Mouse (Mus musculus): ENCODE data around the gene Samm50. TPM values are rescaled to one million over a fixed set of nuclear protein-coding genes. Genes with fewer than 3 reads are reported as not detected.
A peak's percentile ranks its signal among the peaks of the same experiment; 100 is the strongest.

Samm50 gene
- polyA plus RNA-seq, 1 experiment from 2014 or later: 151 TPM

DNA sequence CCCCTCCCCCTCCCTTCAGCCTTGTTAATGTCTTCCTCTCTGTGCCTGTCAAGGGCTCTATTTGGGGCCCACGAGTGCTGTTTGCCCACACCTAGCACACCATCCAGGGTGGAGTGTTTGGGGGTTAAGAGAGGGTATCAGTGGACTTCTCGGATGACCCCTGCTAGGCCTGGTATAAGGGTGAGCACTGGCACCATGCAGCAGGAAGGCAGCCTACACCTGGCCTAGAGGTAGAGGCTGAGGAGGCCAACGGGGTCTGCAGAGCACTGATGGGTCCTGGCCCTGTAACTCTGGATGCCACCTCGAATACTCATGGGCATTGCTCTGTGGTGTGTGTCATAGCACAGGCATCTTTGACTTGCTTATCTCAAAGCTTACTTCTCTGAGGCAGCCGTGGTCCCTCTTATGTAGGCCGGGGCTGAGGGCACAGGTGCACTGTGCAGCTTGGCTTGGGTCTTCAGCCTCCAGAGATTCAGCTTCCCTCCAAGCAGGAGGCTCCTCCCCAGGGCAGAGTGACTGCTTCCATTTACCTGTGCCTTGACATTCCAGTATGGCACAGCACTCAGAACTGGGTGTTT, 21.2 kb downstream of the Samm50 start:
- Histone ChIP-seq H3K9me3 (no peaks in the 10 kb centered on the region), H3K27ac (no peak overlapping the region), H3K9ac (no peak overlapping the region), H3K4me2 (replicated peaks) (no peak overlapping the region), H3K27me3 (replicated peaks) (no peaks in the 10 kb centered on the region), H3K4me3 (replicated peaks) (no peak overlapping the region), H3K36me3 (peaks cover 31% of the 10 kb centered on the region), H3K4me1 (replicated peaks) (peaks cover 9% of the 10 kb centered on the region; the same call in 1 of the 2 replicates)
- WGBS: 89% methylated on average over 6 of the region's 6 CpGs
- ATAC-seq: no peak

DNA sequence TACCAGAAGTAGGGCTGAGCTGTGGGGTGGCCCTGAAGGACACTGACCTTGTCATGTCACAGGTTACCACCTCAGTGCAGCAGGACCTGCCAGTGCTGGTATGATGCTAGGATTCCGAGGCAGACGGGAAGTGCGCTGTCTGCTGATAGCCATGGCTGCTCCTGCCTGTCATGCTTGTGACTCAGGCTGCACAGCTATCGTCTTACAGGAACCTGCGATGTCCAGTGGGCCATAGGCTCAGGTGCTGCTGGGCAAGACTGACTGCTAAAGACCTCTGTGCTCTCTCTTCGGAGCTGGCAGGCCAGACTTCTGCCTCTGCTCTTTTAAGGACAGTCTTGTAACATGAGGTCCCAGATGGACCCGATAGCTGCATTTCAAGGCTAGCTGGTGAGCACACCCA, 22.4 kb downstream of the Samm50 start:
- 87% methylated on average over 7 of the region's 7 CpGs for WGBS
- Histone ChIP-seq H3K27me3 (replicated peaks) (no peaks in the 10 kb centered on the region), H3K27ac (no peak overlapping the region), H3K4me3 (replicated peaks) (no peak overlapping the region), H3K36me3 (peaks cover 23% of the 10 kb centered on the region; the same call in 1 of the 2 replicates), H3K4me1 (replicated peaks) (peaks cover 14% of the 10 kb centered on the region; the same call in 1 of the 2 replicates), H3K9me3 (no peaks in the 10 kb centered on the region), H3K4me2 (replicated peaks) (no peak overlapping the region), H3K9ac (no peak overlapping the region)
- no peak for ATAC-seq

GRCm38 (mm10) chr15:84215273-84215672, 23.2 kb downstream of the Samm50 start:
- no peak overlapping the region for H3K27ac ChIP-seq
- WGBS: 65% methylated on average over 2 of the region's 2 CpGs
- H3K4me1 ChIP-seq (replicated peaks): peaks cover 14% of the 10 kb centered on the region; the same call in 1 of the 2 replicates

DNA sequence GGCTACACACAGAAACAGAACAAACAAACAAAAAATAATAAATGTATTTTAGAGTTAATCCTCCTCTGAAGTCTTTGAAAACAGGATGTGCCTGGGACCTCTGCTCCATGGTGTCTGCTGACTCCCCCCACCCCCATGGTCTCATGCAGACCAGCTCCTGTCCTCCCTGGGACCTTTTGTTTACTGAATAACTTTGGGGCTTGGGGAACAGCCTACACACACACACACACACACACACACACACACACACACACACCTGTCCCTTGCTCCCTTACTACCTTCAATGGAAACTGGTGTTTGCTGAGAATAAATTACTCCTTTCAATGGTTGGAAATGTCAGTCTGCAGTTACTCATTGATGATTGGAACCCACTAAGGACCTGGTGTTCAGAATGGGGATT, 24.0 kb downstream of the Samm50 start:
- Histone ChIP-seq H3K4me2 (replicated peaks) (no peak overlapping the region), H3K27me3 (replicated peaks) (no peaks in the 10 kb centered on the region), H3K4me1 (replicated peaks) (peaks cover 14% of the 10 kb centered on the region; the same call in 1 of the 2 replicates), H3K9me3 (no peaks in the 10 kb centered on the region), H3K36me3 (0 out of 2 replicates have a peak, but pooled peaks cover 12% of the 10 kb centered on the region), H3K9ac (no peak overlapping the region), H3K27ac (no peak overlapping the region), H3K4me3 (replicated peaks) (no peak overlapping the region)
- no peak for ATAC-seq

More at GRCm38 (mm10) chr15:84215273-84215672, 23.2 kb downstream of the Samm50 start:
- no peak for ATAC-seq
- no peak overlapping the region for H3K4me2 ChIP-seq (replicated peaks)
- H3K4me3 ChIP-seq (replicated peaks): no peak overlapping the region
- H3K9me3 ChIP-seq: no peaks in the 10 kb centered on the region
- no peaks in the 10 kb centered on the region for H3K27me3 ChIP-seq (replicated peaks)
- no peak overlapping the region for H3K9ac ChIP-seq
- peaks cover 18% of the 10 kb centered on the region; the same call in 1 of the 2 replicates for H3K36me3 ChIP-seq

GRCm38 (mm10) chr15:84216461-84217084, 24.5 kb downstream of the Samm50 start:
- Histone ChIP-seq H3K27me3 (replicated peaks) (no peaks in the 10 kb centered on the region), H3K27ac (peak overlapping the region; percentile 13; the same call in 1 of the 2 replicates), H3K9me3 (no peaks in the 10 kb centered on the region), H3K4me1 (replicated peaks) (peaks cover 14% of the 10 kb centered on the region; the same call in 1 of the 2 replicates), H3K9ac (no peak overlapping the region), H3K4me2 (replicated peaks) (no peak overlapping the region), H3K36me3 (0 out of 2 replicates have a peak, but pooled peaks cover 12% of the 10 kb centered on the region), H3K4me3 (replicated peaks) (no peak overlapping the region)
- ATAC-seq: 0 out of 2 replicates have a peak, but pooled peaks have one; percentile 17
- 21% methylated on average over 7 of the region's 7 CpGs for WGBS

- H3K4me2 ChIP-seq (replicated peaks): peak overlapping the region; percentile 12
- WGBS: 25% methylated on average over 23 of the region's 23 CpGs
- H3K4me3 ChIP-seq (replicated peaks): no peak overlapping the region
- H3K4me1 ChIP-seq (replicated peaks): peaks cover 14% of the 10 kb centered on the region; the same call in 1 of the 2 replicates
- no peak overlapping the region for H3K9ac ChIP-seq
- H3K27me3 ChIP-seq (replicated peaks): no peaks in the 10 kb centered on the region
- ATAC-seq: no peak; the same call in 1 of the 2 replicates
- H3K27ac ChIP-seq: peak overlapping the region; percentile 14; the same call in 1 of the 2 replicates
- H3K9me3 ChIP-seq: no peaks in the 10 kb centered on the region
- H3K36me3 ChIP-seq: 0 out of 2 replicates have a peak, but pooled peaks cover 12% of the 10 kb centered on the region
Observed at GRCm38 (mm10) chr15:84217969-84218782, 26.1 kb downstream of the Samm50 start.

DNA sequence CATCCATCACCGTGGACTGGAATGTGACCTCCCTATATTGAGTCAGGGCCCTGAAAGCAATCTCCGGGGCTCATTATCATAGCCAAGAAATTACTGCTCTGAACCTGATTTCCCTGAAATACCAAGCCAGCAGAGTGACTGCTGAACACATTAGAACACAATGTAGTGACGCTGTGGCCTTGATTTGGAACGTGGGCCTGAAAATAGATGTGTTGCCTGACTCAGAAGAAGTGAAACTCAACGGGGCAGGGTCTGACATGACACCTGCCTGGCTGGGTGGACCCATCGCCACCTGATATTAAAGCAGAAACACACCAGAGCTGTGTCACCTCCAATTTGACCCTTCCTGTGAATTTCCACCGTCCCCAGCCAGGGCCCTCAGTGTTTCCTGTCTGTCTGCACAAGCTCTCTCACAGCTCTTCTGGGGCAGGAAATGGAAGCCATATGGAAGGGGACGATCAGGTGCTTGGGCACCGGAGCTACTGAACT, 26.8 kb downstream of the Samm50 start:
- ATAC-seq: no peak
- Histone ChIP-seq H3K4me2 (replicated peaks) (peak overlapping the region; percentile 12; the same call in 1 of the 2 replicates), H3K4me3 (replicated peaks) (no peak overlapping the region), H3K4me1 (replicated peaks) (peaks cover 14% of the 10 kb centered on the region; the same call in 1 of the 2 replicates), H3K36me3 (0 out of 2 replicates have a peak, but pooled peaks cover 12% of the 10 kb centered on the region), H3K9me3 (no peaks in the 10 kb centered on the region), H3K27ac (peak overlapping the region; percentile 14; the same call in 1 of the 2 replicates), H3K9ac (no peak overlapping the region), H3K27me3 (replicated peaks) (no peaks in the 10 kb centered on the region)
- whole genome bisulfite sequencing: 20% methylated on average over 9 of the region's 9 CpGs

DNA sequence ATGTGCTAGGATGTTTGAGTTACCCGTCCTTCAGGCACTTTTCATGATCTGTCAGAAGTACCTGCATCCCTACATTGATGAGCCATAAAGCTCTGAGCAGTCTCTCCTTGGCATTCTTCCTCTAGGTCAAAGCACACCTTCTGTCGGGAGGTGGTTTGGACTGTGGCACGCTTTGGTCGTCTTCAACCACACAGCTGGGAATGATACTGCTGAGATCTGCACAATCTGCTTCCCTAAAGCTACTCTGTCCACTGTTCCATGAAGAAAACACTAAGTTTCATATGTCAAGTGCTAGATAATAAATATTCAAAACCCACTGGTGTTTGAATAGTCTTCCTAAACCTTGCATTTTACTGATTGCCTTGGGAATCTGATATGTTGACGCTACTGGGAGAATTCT, 29.5 kb downstream of the Samm50 start:
- WGBS: 79% methylated on average over 5 of the region's 5 CpGs
- Histone ChIP-seq H3K27me3 (replicated peaks) (no peaks in the 10 kb centered on the region), H3K9me3 (no peaks in the 10 kb centered on the region), H3K36me3 (no peaks in the 10 kb centered on the region), H3K27ac (no peak overlapping the region), H3K4me2 (replicated peaks) (no peak overlapping the region), H3K4me3 (replicated peaks) (no peak overlapping the region), H3K9ac (no peak overlapping the region), H3K4me1 (replicated peaks) (peaks cover 7% of the 10 kb centered on the region; the same call in 1 of the 2 replicates)
- no peak for ATAC-seq

GRCm38 (mm10) chr15:84223423-84223822, 31.4 kb downstream of the Samm50 start:
- no peak for ATAC-seq
- H3K27me3 ChIP-seq (replicated peaks): no peaks in the 10 kb centered on the region
- peaks cover 5% of the 10 kb centered on the region; the same call in 1 of the 2 replicates for H3K4me1 ChIP-seq (replicated peaks)
- no peak overlapping the region for H3K9ac ChIP-seq
- no peaks in the 10 kb centered on the region for H3K36me3 ChIP-seq
- H3K27ac ChIP-seq: no peak overlapping the region
- no peak overlapping the region for H3K4me2 ChIP-seq (replicated peaks)
- WGBS: 32% methylated on average over 6 of the region's 6 CpGs
- H3K4me3 ChIP-seq (replicated peaks): no peak overlapping the region
- H3K9me3 ChIP-seq: no peaks in the 10 kb centered on the region

DNA sequence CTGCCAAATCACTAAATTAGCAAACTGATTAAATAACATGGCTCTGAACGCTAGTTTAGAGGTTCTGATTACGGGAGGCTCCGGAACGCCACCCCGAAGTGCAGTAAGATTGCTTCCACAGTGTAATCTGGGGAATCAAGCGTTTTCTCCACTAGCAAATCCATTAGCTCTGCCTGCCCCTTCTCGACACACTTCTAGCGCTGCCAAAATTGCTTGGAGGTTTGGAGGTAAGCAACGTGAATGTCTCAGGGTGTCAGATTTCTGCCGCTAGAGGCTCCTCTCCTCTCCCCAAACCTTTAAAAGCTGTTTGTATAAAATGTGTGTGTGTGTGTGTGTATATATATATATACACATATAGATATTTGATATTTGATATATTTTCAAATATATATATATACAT, 32.7 kb downstream of the Samm50 start:
- no peak overlapping the region for H3K4me2 ChIP-seq (replicated peaks)
- no peak overlapping the region for H3K4me3 ChIP-seq (replicated peaks)
- no peaks in the 10 kb centered on the region for H3K36me3 ChIP-seq
- H3K9ac ChIP-seq: no peak overlapping the region
- WGBS: 46% methylated on average over 10 of the region's 10 CpGs
- no peaks in the 10 kb centered on the region for H3K27me3 ChIP-seq (replicated peaks)
- no peaks in the 10 kb centered on the region for H3K4me1 ChIP-seq (replicated peaks)
- ATAC-seq: no peak
- H3K27ac ChIP-seq: no peak overlapping the region
- no peaks in the 10 kb centered on the region for H3K9me3 ChIP-seq

GRCm38 (mm10) chr15:84226918-84227317, 34.9 kb downstream of the Samm50 start:
- no peak overlapping the region for H3K4me3 ChIP-seq (replicated peaks)
- peaks cover 13% of the 10 kb centered on the region for H3K4me1 ChIP-seq (replicated peaks)
- H3K4me2 ChIP-seq (replicated peaks): no peak overlapping the region
- 76% methylated on average over 15 of the region's 15 CpGs for WGBS
- H3K9me3 ChIP-seq: no peaks in the 10 kb centered on the region
- H3K9ac ChIP-seq: no peak overlapping the region
- H3K27ac ChIP-seq: no peak overlapping the region
- no peaks in the 10 kb centered on the region for H3K36me3 ChIP-seq
- ATAC-seq: no peak
- peaks cover 7% of the 10 kb centered on the region; the same call in 1 of the 2 replicates for H3K27me3 ChIP-seq (replicated peaks)

DNA sequence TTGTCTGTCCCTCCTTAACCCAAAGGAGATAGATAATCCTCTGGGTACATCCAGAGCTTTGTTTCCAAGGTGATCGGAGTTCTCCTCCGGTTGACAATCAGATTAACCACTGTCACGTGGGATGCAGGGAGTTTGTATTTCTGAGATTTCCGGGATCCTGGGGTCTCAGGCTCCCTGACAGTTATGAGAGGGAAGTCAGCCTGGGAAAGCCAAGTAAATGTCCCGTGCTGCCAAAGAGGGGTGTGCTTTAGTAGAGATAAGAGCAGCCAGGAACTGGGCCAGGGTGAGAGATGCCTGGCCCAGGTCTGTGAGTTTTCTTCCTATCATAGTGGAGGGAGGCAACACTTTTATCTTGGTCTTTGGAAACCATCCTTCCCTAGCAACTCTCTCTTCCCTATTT, 38.6 kb downstream of the Samm50 start:
- peak overlapping the region; percentile 88 for H3K4me2 ChIP-seq (replicated peaks)

More for the DNA sequence above, 38.6 kb downstream of the Samm50 start:
- peaks cover 7% of the 10 kb centered on the region; the same call in 1 of the 2 replicates for H3K27me3 ChIP-seq (replicated peaks)
- no peak overlapping the region for H3K9ac ChIP-seq
- no peaks in the 10 kb centered on the region for H3K36me3 ChIP-seq
- H3K4me1 ChIP-seq (replicated peaks): peaks cover 16% of the 10 kb centered on the region
- peak; percentile 19; the same call in 1 of the 2 replicates for ATAC-seq
- WGBS: 22% methylated on average over 5 of the region's 5 CpGs
- no peak overlapping the region for H3K27ac ChIP-seq
- H3K4me3 ChIP-seq (replicated peaks): no peak overlapping the region
- H3K9me3 ChIP-seq: no peaks in the 10 kb centered on the region
